Mouse (Mus musculus): ENCODE data around the gene Hoxa11.

The Hoxa11 gene

GRCm38 (mm10) chr6:52221993-52222685, 23.5 kb downstream of the Hoxa11 start:
- no peak for DNase-seq (ENCODE audit: inconsistent age in 2 of 2, low spot score in 1 of 2)

DNA sequence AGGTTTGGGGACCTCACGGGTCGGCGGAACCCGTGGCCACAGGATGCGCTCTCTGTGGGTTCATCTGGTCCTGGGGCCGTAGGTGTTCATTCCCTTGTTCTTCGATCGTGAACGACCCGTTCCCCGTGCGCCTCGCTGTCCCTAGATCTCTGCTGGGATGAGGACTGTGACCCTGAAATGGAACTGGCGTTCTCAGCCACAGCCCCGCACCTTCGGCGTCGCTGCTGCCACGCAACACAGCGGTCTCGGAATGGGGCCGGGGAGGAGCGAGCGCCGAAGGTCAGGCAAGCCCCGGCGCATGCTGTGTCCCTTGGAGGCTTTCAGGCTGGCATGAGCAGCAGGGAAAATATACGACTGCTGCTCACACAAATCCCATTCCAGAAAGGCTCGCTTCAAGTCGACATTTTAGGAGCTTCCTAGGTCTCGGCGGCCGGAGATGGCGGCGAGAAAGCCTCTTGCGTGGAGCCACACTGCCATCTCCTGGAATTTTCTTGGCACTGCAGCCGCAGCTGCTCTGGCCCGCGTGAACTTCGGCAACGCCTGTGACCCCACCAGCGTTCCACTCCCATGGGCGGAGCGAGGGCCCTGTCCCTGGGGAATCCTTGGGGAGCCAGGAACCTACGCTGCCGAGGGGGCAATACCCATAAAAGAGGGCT, 24.1 kb downstream of the Hoxa11 start, which contains the start of gene Hoxa7:
Gene Hoxa7, minus strand, starts transcription at position 518 of the 656 bp plus-strand sequence.
- DNase-seq (ENCODE audit: inconsistent age in 2 of 2, low spot score in 1 of 2), result peak; percentile 90 to 97

GRCm38 (mm10) chr6:52220865-52221310, 24.7 kb downstream of the Hoxa11 start:
- DNase-seq (ENCODE audit: inconsistent age in 2 of 2, low spot score in 1 of 2), result no peak

DNA sequence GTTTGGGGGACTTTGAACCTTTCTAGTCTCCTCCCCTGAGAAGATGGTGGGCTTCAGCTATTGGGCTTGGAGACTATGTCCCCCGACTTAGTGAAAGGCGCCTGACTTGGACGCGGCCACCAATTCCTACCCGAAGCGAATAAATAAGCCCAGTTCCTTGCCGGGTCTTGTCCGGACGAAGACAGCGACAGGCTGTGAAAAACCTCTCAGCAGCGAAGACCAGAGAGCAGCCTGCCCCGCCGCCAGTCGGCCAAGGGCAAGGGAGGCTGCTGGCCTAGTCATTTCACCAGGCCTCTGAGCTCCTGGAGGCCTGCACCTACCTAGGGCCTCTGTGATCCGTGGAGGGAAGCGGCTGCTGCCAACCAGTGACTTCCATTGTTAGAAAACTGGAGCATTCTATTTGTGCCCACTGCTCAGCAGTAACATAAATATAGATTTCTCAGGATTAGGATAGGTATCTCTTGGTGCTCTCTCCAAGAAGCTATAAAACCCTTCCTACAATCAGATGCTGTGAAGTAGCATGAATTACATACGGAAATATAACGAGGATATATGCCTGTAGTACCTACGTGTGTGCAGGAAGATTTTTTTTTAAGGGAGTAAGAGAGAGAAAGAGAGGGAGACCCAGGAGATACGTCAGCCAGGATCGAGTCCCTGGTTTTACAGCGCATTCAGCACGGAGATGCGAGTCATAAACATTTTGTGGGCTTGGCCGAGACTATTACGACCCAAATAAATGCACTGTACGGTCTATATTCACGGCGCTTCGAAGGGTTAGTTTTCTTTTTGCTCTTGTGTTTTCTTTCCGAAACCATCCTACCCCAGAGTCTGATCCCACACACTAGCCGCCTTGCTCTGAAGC, 25.4 kb downstream of the Hoxa11 start:
- DNase-seq (ENCODE audit: inconsistent age in 2 of 2, low spot score in 1 of 2), result peak; percentile 37 to 72

DNA sequence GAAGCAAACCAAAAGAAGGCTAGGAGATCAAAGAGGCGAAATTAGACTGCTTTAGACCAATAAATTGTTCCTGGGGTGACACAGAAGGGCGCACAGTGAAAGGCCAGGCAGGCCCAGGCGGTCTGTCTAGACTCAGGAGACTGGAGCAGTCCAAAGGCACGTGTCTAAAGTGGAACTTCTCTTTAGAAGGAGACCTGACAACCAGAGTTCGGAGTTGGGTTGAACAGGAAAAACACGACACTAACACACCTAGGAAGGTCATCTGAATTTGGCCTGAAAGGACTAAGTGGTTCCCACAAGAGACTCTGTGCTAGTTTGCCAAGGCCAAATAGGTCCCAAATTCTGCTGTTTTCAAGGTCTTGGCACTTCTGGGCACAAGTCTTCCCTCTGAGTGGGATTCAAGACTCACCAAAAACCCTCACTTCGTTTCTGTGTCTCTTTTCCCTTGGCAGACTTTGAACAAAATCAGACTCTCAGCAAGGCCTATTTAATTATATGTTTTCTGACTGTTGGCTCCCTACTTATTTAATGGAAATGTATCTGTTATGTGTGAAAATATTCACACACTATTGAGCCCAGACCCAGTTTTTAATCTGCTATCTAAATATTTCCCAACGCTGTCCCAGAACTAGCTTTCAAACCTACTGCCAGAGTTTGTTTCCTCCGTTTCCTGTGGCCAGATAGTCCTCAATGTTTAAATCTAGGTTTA, 26.2 kb downstream of the Hoxa11 start:
- DNase-seq (ENCODE audit: inconsistent age in 2 of 2, low spot score in 1 of 2), result peak; percentile 29 to 68

DNA sequence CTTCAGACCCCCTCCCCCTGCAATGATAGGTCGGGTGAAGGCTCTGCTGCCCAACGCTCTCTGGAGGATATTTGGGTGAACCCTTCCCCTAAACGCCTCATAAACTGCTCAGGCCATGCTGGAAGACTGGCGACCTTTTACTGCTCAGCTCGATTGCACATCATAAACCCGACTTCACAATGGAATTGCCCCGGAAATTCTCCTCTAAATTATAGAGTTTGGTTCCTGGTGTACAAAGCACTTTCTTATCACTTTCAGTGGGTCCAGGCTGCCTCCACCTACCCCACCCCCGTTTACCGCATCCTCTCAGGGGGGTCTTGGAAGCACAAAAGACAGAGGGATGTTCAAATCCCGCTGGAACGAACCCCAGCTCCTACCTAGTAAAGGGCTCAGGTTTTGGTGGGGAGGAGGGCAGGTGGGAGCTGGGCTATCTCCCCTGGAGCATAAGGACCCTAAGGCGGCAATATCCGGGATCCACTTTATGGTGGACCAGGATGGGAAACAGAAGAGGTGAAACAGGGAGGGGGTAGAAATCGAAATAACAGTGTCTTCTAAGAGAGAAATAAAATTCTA, 26.9 kb downstream of the Hoxa11 start:
- DNase-seq (ENCODE audit: inconsistent age in 2 of 2, low spot score in 1 of 2), result peak; percentile 19 to 37

DNA sequence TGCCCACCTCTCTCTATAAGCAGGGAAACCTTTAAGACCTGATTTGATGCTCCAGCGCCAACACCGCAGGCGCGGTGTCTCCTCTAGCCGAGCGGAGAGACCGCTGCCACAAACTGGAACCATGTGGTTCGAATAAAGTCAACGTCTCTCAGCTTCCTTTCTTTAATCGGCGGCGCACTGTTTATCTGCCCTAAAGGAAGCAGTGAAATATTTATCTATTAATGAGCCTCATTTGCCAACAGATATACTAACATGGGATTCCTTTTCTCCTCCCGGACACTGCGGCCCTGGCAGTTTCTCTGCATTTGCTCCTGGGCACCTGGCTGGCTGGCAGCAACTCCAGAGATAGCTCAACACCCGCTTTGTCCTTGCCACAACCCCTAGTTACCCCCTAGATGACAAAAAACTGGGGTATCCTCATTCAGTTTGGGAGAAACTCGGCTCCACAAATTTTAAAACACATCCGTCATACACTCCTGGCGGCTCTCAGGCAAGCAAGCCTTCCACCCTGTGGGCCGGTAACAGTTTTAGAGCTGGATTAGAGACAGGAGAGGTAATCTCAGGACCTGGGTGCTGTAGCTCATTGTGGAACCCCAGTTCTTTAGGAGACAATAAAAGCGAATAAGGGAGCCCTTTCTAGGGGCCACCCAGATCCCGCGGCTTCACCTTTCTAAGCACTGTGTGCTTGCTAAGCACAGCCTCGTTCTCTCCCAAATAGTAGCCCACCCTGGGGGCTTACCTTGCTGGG, 27.5 kb downstream of the Hoxa11 start:
- peak in 1 of 2 experiments; percentile 47 for DNase-seq (ENCODE audit: inconsistent age in 2 of 2, low spot score in 1 of 2)

GRCm38 (mm10) chr6:52217459-52217768, 28.2 kb downstream of the Hoxa11 start:
- DNase-seq (ENCODE audit: inconsistent age in 2 of 2, low spot score in 1 of 2), result peak in 1 of 2 experiments; percentile 87

GRCm38 (mm10) chr6:52216691-52217458, 28.7 kb downstream of the Hoxa11 start:
- DNase-seq (ENCODE audit: inconsistent age in 2 of 2, low spot score in 1 of 2), result peak; percentile 65 to 93

- DNase-seq (ENCODE audit: inconsistent age in 2 of 2, low spot score in 1 of 2), result peak; percentile 30 to 68
These were observed 29.7 kb downstream of the Hoxa11 start for GRCm38 (mm10) chr6:52215771-52216535.

GRCm38 (mm10) chr6:52215070-52215469, 30.5 kb downstream of the Hoxa11 start:
- peak in 1 of 2 experiments; percentile 22 for DNase-seq (ENCODE audit: inconsistent age in 2 of 2, low spot score in 1 of 2)

GRCm38 (mm10) chr6:52214271-52214670, 31.3 kb downstream of the Hoxa11 start:
- peak in 1 of 2 experiments; percentile 17 for DNase-seq (ENCODE audit: inconsistent age in 2 of 2, low spot score in 1 of 2)

DNA sequence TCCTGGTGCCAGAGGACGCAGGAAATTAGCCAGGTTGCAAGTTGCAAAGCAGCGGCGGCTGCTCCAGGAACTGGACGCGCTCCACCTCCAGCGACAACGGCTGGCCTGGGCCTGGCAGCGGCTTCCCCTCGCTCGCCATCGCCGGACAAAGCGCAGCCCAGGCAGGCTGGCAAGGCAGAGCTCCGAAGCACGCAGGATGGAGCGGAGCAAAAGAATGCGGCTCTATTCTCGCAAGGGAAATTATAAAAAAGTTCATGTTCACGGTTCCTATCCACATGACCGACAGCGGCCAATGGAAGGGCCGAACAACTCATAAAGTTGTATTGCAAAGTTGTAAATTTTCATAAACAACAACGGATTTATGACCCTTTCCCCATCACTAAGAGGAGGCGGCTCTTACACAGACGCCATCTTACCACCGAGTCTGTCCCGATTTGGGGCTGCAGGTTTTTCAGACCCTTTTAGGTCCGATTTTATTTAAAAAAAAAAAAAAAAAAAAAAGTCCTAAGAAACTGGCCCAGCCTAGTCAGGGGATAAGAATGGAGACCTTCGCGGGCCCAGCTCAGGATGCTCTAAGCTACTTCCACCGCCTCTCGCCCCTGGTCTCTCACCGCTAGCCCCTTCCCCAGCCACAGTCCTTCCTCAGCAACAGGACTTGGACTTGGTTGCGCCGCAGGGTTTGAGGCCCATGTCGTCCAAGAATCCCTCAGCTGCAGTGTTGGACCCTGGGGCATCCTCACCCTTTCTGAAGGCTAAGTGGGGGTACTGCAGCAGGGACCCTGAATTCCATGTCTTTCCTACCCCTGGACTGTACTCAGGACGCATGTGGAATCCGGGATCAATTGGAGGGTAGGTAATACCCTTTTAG, 32.3 kb downstream of the Hoxa11 start, which contains the start of the genes Hoxa3 and Gm28308:
Gene Hoxa3, minus strand, starts transcription at position 218 of the 868 bp plus-strand sequence.
Gene Gm28308, minus strand, starts transcription at position 221 of the 868 bp plus-strand sequence.
- peak in 1 of 2 experiments; percentile 81 for DNase-seq (ENCODE audit: inconsistent age in 2 of 2, low spot score in 1 of 2)

- DNase-seq (ENCODE audit: inconsistent age in 2 of 2, low spot score in 1 of 2), result peak; percentile 68 to 92
These were observed 33.0 kb downstream of the Hoxa11 start for GRCm38 (mm10) chr6:52212556-52213118.

DNA sequence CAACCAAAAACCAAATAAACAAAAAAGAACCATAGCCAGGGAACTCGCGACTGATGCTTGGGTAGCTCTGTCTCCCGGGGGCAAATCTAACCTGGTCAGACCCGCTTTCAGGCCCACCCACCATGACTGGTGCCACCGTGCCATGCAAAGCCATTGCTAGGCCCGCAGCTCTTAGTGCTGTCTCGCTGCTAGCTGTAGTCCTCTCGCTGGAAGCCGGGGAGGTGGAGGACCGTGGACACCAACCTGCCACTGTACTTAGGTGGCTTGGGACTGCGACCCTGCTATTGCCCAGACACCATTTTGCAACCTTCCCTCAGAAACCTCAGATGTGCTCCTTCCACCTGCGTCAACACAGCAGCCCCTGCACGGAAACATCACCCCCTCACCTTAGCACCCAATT, 33.6 kb downstream of the Hoxa11 start:
- peak in 1 of 2 experiments; percentile 52 for DNase-seq (ENCODE audit: inconsistent age in 2 of 2, low spot score in 1 of 2)

GRCm38 (mm10) chr6:52211170-52211935, 34.3 kb downstream of the Hoxa11 start:
- DNase-seq (ENCODE audit: inconsistent age in 2 of 2, low spot score in 1 of 2), result peak; percentile 87 to 95

Measured in adrenal gland, adult (tissue).